Mouse (Mus musculus): ENCODE measurements around the gene Art3.
"Not testable (repeated sequence)": the region's sequence is repeated elsewhere in the genome, so short reads cannot be mapped to it uniquely, and the experiment has no call there.

The Art3 gene

GRCm38 (mm10) chr5:92340606-92341005 lies 9.0 kb downstream of the Art3 start:
- DNase-seq: no peak

GRCm38 (mm10) chr5:92345006-92345405 lies 13.4 kb downstream of the Art3 start:
- no peak for DNase-seq

GRCm38 (mm10) chr5:92348794-92349413 lies 17.3 kb downstream of the Art3 start, which contains the start of gene Cxcl10:
Gene Cxcl10 (minus strand): TSS chr5:92348889.
- peak; percentile 59 for DNase-seq

DNA sequence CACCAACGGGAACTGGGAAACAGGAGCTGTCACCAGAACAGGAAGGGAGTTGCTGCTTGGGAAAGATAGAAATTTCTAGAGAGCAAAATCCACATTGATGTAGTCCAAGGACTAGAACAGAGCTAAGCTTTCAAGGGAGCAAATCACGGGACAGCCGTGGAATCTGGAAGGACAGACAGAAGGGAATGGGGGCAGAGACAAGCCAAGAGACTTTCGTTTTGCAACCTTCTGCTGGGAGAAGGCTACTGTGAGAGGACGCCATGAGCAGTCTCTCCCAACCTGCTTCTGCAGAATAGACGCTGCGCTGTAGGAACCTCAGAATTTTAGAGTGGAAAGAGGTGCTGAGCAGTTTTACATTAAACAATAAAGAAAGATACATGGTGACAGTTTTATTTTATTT lies 18.1 kb downstream of the Art3 start:
- no peak for DNase-seq

DNA sequence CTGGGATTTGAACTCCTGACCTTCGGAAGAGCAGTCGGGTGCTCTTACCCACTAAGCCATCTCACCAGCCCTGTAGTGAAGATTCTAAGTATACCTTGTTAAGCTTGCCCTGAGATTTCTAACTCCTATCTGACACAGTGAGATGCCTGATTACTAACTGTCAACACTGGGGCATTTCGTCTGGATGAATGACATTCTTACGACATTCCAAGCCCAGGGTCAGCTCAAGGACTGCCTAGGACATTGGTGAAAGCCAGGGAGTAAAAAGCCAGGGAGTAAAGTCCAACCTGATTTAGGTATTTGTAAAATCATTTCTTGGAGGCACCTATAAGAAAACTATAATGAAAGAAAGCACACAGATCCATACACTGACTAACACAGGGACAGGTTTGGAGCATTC lies 21.1 kb downstream of the Art3 start:
- not testable (repeated sequence) for DNase-seq

GRCm38 (mm10) chr5:92353517-92353916 lies 21.9 kb downstream of the Art3 start:
- peak; percentile 51 for DNase-seq

GRCm38 (mm10) chr5:92358033-92358432 lies 26.4 kb downstream of the Art3 start:
- DNase-seq: no peak

DNA sequence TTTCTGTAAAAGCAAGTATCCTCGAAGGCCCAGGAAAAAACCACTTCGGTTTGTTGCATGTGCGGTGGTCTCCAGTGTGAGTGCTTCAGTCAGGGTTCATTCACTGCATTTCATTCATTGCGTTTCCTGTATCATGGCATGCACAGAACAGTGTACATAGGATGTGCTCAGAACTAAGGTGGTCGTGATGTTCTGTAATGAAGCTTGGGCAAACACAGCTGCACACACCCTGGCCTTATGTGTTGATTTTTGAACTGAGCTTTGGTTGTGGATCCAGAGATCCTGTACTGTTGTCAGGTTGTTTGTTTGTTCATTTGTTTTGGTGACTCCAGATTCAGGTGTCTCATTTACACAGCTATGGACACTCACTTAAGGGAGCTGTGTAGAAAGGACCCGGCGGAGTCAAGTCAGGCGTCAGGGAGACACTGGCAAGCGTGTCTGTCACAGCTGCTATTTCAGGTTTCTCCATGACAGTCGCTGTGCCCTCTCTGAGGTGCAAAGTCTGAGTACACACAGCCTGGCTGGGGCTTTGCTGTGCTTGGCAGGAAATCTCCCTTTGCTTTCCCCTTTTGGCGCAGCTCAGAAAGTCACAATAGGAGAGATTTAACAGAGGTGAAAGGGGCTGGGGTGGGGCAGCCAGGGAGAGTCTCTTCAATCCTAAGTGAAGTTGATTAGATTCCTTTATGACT lies 27.3 kb downstream of the Art3 start:
- DNase-seq: no peak

GRCm38 (mm10) chr5:92363179-92363578 lies 31.6 kb downstream of the Art3 start:
- no peak for DNase-seq

DNA sequence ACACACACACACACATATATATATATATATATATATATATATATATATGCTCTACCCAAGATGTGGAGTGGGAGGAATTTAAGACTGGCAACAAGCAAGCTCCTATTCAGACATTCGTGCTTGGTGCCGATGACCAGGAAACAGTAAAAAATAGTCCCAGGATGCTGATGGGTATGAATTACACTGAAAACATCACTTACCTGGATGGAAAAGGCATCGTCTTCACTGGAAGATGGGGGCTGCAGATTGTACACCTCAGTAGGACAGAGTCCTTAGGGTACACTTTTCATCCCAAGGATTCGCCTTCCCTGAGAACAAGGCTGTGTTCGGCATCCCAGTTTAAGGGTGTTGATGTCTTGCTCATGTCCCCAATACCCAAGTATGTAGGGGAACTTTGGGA lies 32.4 kb downstream of the Art3 start:
- no peak for DNase-seq

DNA sequence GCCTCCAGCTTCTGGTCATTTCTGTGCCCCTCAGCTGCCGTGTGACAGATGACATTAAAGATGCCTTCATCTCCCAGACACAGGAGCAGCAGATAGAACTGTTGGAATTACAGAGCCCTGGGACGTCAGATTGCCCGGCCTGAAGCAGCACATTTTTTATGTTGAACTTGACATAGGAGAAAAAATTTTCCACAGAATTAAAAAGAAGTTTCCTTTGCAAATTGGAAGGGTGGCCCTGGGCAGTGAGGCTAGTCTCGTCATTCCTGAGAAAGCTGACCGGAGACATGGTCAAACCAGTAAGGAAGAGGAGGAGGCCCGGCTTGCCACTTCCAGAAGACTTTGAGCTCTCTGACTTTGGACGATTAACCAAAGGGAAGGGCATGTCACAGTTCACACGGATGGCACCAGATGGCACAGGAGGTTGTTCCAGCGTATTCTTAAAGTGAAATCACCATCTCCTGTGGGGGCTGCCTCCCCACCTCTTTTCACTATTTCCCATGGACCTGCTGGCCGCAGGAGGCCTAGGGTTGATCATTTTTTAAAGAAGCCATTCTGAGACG lies 33.6 kb downstream of the Art3 start:
- no peak for DNase-seq

DNA sequence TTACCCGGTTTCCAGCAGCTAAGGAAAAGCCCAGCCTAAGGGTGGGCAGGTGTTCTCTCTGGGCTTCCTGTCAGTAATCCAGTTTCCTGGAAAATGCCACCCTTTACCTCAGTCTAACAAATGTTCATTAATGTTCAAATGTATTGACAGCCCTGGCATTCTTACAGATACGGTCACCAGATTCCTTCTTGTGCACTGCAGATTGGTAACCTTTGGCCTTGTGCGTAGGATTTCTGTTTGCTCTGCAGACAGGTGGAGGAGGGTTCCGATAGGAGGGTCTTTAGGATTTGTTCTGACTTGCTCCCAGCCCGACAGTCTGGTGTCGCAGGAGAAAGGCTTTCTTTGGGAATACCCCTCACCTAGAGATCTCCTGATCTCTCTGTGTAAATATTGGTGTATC lies 34.9 kb downstream of the Art3 start:
- no peak for DNase-seq

DNA sequence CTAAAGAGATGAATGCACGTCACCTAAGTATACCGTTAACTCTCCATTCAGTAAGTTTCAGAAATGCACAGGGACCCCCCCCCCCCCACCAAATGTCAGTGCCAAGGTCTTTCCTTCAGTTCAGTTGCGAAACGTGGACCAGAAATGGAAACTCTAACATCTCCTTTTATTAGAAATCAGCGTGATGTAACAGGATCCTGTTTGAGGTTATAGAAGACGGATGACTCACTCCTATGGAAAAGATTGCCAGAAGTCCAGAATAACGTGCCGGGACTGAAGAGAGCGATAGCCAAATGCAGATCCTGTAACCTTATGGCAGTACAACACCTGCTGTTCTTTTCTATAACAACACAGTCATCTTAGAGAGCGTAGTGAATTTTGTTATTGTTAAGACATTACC lies 36.8 kb downstream of the Art3 start:
- no peak for DNase-seq

DNA sequence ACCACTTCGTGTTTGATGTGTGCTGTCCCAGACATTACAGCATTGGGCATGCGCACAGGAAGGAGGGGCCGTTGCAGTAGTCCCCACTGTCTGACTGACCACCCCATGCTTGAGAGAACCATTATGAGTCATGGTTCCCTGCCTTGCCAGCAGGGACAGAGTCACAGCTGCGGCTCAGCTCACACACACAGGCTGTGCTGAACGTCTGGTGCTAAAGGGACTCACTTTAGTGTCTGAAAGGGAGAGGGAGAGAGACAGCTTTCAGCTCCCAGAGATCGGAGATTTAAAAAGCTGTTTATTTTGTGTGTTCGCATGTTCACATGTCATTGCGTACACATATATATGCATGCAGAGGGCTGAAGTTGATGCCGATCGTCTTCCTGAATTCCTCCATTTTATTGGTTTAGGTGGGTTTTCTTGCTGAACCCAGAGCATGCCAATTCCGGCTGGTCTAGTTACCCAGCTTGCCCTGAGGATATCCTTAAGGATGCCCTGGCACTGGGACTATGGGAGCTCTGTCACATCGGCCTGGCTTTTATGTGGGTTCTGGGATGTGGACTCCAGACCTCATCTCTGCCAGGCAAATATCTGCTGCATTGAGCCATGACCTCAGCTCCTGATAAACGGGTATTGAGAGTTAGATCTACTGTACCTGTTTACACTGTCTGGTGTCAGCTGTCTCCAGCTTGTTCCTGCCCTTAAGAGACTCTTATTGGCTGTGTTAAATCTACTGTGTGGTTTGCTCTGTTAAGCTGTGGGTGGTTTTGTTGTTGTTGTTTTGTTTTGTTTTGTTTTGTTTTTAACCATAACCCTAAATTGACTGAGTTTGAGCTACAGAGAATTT lies 37.7 kb downstream of the Art3 start:
- no peak for DNase-seq

GRCm38 (mm10) chr5:92370392-92370791 lies 38.8 kb downstream of the Art3 start:
- no peak for DNase-seq

DNA sequence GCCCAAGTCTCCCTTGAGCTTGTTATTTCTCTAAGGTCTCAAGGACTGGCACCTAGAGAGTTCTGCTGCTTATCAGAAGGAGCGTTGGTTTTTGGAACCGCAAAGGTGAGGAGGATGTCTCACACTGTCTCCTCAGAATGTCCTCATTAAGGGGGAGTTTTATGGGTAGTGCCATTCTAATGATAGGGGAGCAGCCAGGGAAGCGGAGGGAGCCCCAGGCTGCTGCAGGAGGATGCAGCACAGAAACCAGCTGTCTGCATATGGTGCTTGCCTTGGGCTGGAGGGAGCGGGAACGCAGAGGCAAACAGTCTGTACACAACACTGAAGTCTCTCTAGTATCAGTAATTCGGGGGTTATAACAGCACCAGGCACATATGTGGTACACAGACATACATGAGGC lies 39.3 kb downstream of the Art3 start:
- DNase-seq: no peak

DNA sequence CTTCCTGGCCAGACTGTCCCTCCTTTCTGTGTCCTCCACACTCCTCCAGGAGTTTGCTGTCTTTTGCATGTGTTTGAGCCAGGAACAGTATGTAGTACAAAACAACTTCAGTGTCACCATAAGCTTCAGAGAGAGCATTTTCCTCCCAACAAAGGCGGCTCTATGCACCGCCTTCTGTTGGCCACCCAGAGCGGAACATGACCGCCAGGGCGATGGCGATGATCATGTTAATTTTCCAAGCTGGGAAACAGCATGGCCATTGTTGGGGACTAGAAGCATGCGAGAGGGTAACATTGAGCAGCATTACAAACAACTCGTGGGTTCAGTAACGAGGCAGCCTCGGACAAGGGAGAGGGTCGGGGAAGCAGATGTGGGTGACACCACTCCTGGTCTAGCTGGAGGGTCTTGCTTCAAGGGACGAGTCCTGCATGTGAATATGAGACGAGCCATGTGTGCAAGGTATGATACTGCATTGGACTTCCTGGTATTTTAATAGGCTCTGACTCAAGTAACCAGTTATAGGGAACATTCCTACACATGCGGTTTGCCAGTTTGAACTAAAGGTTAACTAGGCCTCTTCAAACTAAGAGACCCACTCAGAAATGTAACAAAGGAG lies 39.8 kb downstream of the Art3 start:
- no peak for DNase-seq

GRCm38 (mm10) chr5:92372605-92373004 lies 41.0 kb downstream of the Art3 start:
- DNase-seq: no peak

GRCm38 (mm10) chr5:92374721-92375142 lies 43.1 kb downstream of the Art3 start:
- DNase-seq: peak; percentile 48

- DNase-seq: peak; percentile 56
These were observed 43.7 kb downstream of the Art3 start for GRCm38 (mm10) chr5:92375368-92375767.

GRCm38 (mm10) chr5:92376795-92377405 lies 45.3 kb downstream of the Art3 start:
- no peak for DNase-seq

- peak; percentile 81 for DNase-seq
These were observed 50.1 kb downstream of the Art3 start for GRCm38 (mm10) chr5:92381550-92382348.
